Mouse (Mus musculus): ENCODE measurements around the gene Rfx7. TPM values are rescaled to one million over a fixed set of nuclear protein-coding genes. Genes with fewer than 3 reads are reported as not detected.

Gene Rfx7
- polyA plus RNA-seq, 1 experiment from 2014 or later = 12.4 TPM

- Histone ChIP-seq H3K27me3 (no peaks in the 10 kb centered on the region), H3K27ac (0 out of 2 replicates have a peak overlapping the region, but pooled peaks have one; percentile 4), H3K9me3 (no peaks in the 10 kb centered on the region), H3K4me2 (no peak overlapping the region), H3K9ac (no peak overlapping the region), H3K36me3 (peaks cover 80% of the 10 kb centered on the region), H3K4me1 (peaks cover 43% of the 10 kb centered on the region), H3K4me3 (no peak overlapping the region)
- WGBS = 81% methylated on average over 7 of the region's 7 CpGs
- no peak for ATAC-seq (ENCODE audit: insufficient number of reproducible peaks, insufficient read depth, low FRiP score, low TSS enrichment, low read depth)
Observed at GRCm38 (mm10) chr9:72669383-72669782, 137.3 kb downstream of the Rfx7 start.

- no peaks in the 10 kb centered on the region for H3K27me3 ChIP-seq
- H3K9me3 ChIP-seq = no peaks in the 10 kb centered on the region
- H3K9ac ChIP-seq = no peak overlapping the region
- H3K4me2 ChIP-seq = no peak overlapping the region
- no peak for ATAC-seq (ENCODE audit: insufficient number of reproducible peaks, insufficient read depth, low FRiP score, low TSS enrichment, low read depth)
- peaks cover 78% of the 10 kb centered on the region for H3K36me3 ChIP-seq
- H3K4me3 ChIP-seq = no peak overlapping the region
- H3K4me1 ChIP-seq = peaks cover 19% of the 10 kb centered on the region
- whole genome bisulfite sequencing = 40% methylated on average over 2 of the region's 2 CpGs
- no peak overlapping the region for H3K27ac ChIP-seq
Observed at GRCm38 (mm10) chr9:72672361-72672760, 140.3 kb downstream of the Rfx7 start.

Small RNA genes lying within 50 kb of the gene (microRNA-seq; reads per million reads assigned to microRNA genes)
- gene Gm28010 = not detected

Other genes starting within 250 kb of the Rfx7 start
- 29.6 and 34.1 TPM in 2 replicates for gene Mns1, start 94.2 kb upstream of the Rfx7 start, polyA plus RNA-seq (2015; fragmentation: Nextera tagmentation; extraction: Ambion mirVana)
- gene Tex9, start 40.0 kb upstream of the Rfx7 start, polyA plus RNA-seq (2015; fragmentation: Nextera tagmentation; extraction: Ambion mirVana) = 44.5 and 48.2 TPM in 2 replicates
- 659 and 711 TPM in 2 replicates for gene Nedd4, start 130.1 kb downstream of the Rfx7 start, polyA plus RNA-seq (2015; fragmentation: Nextera tagmentation; extraction: Ambion mirVana)